Mouse (Mus musculus): ENCODE measurements around the gene Map2k4. TPM values are rescaled to one million over a fixed set of nuclear protein-coding genes. Genes with fewer than 3 reads are reported as not detected.

Map2k4 gene
- total RNA-seq, 1 experiment from 2014 or later: 34.9 TPM

- no peak for ATAC-seq (replicated peaks; ENCODE audit: insufficient number of reproducible peaks, low FRiP score, low TSS enrichment, poor library complexity, severe bottlenecking)
These were observed 10.3 kb downstream of the Map2k4 start for GRCm38 (mm10) chr11:65777810-65778209.

GRCm38 (mm10) chr11:65776906-65777611, 11.0 kb downstream of the Map2k4 start:
- ATAC-seq (replicated peaks; ENCODE audit: insufficient number of reproducible peaks, low FRiP score, low TSS enrichment, poor library complexity, severe bottlenecking): no peak

DNA sequence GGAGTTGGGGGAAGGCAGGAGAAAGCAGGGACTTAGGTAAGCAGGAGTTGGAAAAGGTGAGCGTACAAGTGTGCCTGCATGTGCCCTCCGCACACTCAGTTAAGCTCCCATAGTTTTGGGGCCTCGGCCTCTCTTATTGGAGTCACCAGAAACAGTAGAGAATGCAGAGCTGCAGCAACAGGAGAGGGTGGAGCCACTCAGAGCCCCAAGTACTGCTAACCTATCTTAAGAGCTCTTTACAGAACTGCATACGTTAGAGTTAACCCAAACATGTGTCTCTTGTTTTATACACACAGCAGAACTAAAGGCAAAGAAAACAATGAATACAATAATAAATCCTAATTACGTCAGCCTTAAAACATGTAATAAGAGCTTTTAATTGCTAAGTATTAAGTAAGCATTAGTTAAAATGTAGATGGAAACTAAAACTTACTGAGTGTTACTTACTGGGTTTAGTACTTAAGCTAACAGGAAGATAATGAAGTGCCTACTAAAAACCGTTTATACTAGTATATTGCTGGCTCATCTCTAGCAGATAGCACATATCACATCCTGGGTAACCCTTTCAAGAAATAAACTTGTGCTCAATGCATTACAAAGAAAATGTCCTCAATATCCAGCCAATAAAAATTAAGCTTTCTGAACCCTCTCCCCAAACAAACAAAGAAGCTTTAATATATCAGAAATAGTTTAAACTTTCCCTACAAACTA, 14.0 kb downstream of the Map2k4 start:
- ATAC-seq (replicated peaks; ENCODE audit: insufficient number of reproducible peaks, low FRiP score, low TSS enrichment, poor library complexity, severe bottlenecking): no peak

GRCm38 (mm10) chr11:65773535-65773934, 14.6 kb downstream of the Map2k4 start:
- ATAC-seq (replicated peaks; ENCODE audit: insufficient number of reproducible peaks, low FRiP score, low TSS enrichment, poor library complexity, severe bottlenecking): no peak

DNA sequence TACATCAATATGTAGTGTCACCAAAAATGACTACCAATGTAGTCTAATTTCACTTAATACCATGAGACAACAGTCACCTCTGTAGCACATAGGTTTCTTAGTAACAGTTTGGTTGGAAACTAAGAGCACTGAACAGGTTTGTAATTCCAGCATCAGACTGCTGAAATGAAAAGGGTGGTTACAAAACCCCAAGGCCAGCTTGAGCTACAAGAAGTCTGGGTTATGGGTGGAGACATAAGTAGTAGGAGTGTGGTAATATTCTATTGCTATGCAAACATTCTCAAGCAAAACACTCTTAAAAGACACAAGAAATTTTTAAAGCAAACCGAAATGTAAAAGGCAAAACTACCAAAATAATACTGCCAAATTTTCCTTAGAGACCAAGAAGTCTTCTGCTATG, 16.6 kb downstream of the Map2k4 start:
- ATAC-seq (replicated peaks; ENCODE audit: insufficient number of reproducible peaks, low FRiP score, low TSS enrichment, poor library complexity, severe bottlenecking): no peak

GRCm38 (mm10) chr11:65769990-65770389, 18.1 kb downstream of the Map2k4 start:
- ATAC-seq (replicated peaks; ENCODE audit: insufficient number of reproducible peaks, low FRiP score, low TSS enrichment, poor library complexity, severe bottlenecking): no peak

DNA sequence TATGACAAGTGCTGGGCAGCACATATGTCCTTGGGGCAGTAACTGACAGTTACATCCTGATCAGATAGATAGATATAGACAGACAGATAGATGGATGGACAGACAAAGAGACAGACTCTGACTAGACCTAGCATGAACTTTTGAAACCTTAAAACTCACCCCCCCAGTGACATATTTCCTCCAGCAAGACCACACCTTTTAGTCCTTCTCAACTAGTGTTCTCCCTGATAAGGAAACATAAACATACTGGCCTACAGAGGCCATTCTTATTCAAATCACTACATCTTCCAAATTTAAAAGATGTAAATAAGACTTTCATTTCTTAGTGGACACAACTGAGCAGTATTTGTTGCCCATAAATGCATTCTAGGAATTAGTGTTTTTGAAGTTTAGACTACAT, 19.7 kb downstream of the Map2k4 start:
- ATAC-seq (replicated peaks; ENCODE audit: insufficient number of reproducible peaks, low FRiP score, low TSS enrichment, poor library complexity, severe bottlenecking): no peak

- ATAC-seq (replicated peaks; ENCODE audit: insufficient number of reproducible peaks, low FRiP score, low TSS enrichment, poor library complexity, severe bottlenecking): no peak
These were observed 27.2 kb downstream of the Map2k4 start for GRCm38 (mm10) chr11:65760912-65761311.

DNA sequence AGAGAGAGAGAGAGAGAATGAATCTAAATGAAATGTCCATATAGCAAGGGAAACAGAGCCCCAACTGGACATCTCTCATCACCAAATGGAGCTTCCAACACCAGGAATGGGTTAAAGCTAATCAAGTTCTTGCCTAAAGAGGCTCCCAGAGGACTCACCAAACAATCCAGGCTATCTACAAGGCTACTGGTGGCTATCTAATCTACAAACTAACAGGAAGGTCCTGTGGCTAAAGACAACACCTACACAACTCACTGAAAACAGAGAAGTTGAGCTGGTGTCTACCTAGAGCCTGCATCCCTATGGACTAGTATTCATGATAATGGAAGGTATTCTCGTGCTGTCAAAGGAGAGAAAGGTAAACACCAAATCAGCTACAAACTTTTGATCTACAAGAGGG, 28.7 kb downstream of the Map2k4 start:
- ATAC-seq (replicated peaks; ENCODE audit: insufficient number of reproducible peaks, low FRiP score, low TSS enrichment, poor library complexity, severe bottlenecking): no peak

DNA sequence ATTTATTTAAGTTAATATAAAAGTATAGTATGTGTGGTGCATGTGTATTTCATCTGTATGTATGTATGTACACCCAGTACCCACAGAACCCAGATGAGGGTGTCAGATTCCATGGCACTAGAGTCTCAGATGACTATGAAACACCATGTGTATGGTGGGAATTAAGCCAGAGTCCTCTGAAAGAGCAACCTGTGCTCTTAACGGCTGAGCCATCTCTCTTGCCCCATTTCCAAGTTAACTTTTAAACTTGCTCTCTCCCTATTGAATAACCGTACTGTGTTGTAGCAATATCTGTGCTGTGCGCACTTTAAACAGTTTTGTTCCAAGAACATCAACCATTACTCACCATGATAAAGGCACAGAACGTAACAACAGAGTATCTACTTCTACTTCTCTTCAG, 33.9 kb downstream of the Map2k4 start:
- ATAC-seq (replicated peaks; ENCODE audit: insufficient number of reproducible peaks, low FRiP score, low TSS enrichment, poor library complexity, severe bottlenecking): no peak

GRCm38 (mm10) chr11:65753593-65753992, 34.5 kb downstream of the Map2k4 start:
- no peak for ATAC-seq (replicated peaks; ENCODE audit: insufficient number of reproducible peaks, low FRiP score, low TSS enrichment, poor library complexity, severe bottlenecking)

- no peak for ATAC-seq (replicated peaks; ENCODE audit: insufficient number of reproducible peaks, low FRiP score, low TSS enrichment, poor library complexity, severe bottlenecking)
These were observed 37.6 kb downstream of the Map2k4 start for GRCm38 (mm10) chr11:65750546-65750945.

- no peak for ATAC-seq (replicated peaks; ENCODE audit: insufficient number of reproducible peaks, low FRiP score, low TSS enrichment, poor library complexity, severe bottlenecking)
These were observed 40.7 kb downstream of the Map2k4 start for GRCm38 (mm10) chr11:65747433-65747832.

DNA sequence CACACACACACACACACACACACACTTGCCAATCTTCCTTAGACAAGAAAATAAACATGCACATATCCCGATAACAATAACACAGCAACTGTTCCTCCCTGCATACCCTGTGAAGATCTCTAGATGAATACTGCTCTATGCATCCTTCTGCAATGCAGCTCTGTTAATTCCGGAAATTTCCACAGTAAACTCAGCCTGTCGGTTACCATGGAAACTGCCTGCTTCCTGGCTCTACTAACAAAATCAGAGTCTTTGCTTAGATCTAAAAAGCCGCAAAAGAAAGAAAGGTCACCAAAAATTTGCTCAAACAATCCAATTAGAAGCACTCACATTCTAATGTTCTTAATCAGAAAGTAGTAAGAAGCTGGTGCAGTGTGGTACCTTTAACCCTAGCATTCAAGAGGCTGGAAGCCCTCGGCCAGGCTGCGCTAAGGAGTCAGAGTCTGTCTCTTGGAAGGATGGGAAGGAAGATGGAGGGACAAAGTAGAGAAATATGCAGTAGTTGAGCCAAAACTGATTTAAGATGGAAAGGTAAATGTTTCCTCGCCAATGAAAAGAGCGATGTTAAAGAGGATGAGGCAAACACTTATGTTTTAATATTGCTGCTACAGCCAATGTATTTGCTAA, 42.3 kb downstream of the Map2k4 start:
- ATAC-seq (replicated peaks; ENCODE audit: insufficient number of reproducible peaks, low FRiP score, low TSS enrichment, poor library complexity, severe bottlenecking): no peak

DNA sequence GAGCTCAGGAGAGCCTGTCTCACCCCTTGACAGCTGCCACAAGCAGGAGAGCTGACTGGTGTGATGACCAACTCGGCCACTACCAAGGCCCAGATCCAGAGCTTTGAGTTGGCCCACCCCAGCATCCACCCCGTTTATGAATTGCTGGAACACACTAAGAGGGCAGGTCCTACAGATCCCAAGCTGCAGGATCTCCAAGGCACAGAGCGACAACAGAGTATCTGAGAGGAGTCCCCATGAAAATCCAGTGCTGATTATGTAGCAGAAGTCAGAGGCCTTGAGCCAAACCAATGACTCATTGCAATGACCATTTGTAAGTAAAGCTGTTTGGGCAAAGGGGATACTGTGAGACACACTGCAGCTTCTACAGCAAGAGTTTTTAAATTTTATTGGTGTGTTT, 44.2 kb downstream of the Map2k4 start:
- ATAC-seq (replicated peaks; ENCODE audit: insufficient number of reproducible peaks, low FRiP score, low TSS enrichment, poor library complexity, severe bottlenecking): no peak

DNA sequence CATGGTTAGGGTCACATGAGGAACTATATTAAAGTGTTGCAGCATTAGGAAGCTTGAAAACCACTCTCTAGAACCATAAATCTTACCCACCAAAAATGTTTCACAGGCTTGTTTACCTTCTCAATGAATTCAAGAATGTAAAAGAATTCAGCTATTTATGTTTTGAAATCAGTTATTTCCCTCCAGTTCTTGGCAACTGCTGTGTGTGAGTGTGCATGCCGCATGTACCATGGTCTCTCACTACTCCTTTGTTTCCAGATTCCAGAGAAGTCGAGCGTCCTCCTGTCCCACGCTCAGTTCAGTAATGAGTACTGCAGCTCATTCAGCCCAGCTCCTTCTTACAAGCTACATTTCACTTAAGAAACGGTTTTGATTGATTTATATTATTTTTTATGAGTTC, 47.3 kb downstream of the Map2k4 start:
- ATAC-seq (replicated peaks; ENCODE audit: insufficient number of reproducible peaks, low FRiP score, low TSS enrichment, poor library complexity, severe bottlenecking): no peak

GRCm38 (mm10) chr11:65740390-65740789, 47.7 kb downstream of the Map2k4 start:
- ATAC-seq (replicated peaks; ENCODE audit: insufficient number of reproducible peaks, low FRiP score, low TSS enrichment, poor library complexity, severe bottlenecking): peak; percentile 50; the same call in 1 of the 2 replicates

- no peak for ATAC-seq (replicated peaks; ENCODE audit: insufficient number of reproducible peaks, low FRiP score, low TSS enrichment, poor library complexity, severe bottlenecking)
These were observed 48.2 kb downstream of the Map2k4 start for GRCm38 (mm10) chr11:65739880-65740279.

DNA sequence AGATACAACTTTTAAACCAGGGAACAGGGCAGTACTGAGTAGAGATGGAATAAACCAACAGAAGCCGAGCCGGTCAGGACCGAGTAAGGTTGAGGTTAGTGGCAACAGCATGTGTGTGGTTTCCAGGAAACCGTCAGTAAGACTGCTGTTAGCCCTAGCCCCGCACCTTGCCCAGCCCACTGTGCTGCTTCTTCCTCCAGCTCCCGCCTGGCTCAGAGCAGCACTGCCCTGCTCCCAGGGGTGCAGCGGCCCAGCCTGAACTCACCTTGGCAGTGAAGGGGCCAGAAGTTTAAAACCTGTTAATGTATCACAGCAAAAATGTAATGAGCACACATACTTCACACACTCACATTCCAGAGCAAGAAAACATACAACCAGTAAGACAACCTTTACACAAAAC, 53.4 kb downstream of the Map2k4 start:
- ATAC-seq (replicated peaks; ENCODE audit: insufficient number of reproducible peaks, low FRiP score, low TSS enrichment, poor library complexity, severe bottlenecking): no peak

- ATAC-seq (replicated peaks; ENCODE audit: insufficient number of reproducible peaks, low FRiP score, low TSS enrichment, poor library complexity, severe bottlenecking): no peak
These were observed 58.4 kb downstream of the Map2k4 start for GRCm38 (mm10) chr11:65729623-65730217.

Data from monocyte, adult 5-6 weeks (primary cell).